Mouse (Mus musculus) midbrain, embryonic 13.5 days (tissue): ENCODE results near the gene Polr1b. TPM values are rescaled to one million over a fixed set of nuclear protein-coding genes. Genes with fewer than 3 reads are reported as not detected.

ENCODE experiments used
- ATAC-seq: fragments of 200-750 bp; cut with Nextera tagmentation; 2 replicates; pipeline ENCODE4 v1.8.0; 2017; ENCODE audit warnings: mild to moderate bottlenecking, moderate TSS enrichment, moderate library complexity
- H3K27ac ChIP-seq: fragments of 300-500 bp; sonication (generic); 2 replicates; pipeline ENCODE4 v1.5.1; 2015; ENCODE audit warnings: inconsistent platforms, mild to moderate bottlenecking, moderate library complexity
- H3K27me3 ChIP-seq: fragments of 300-500 bp; sonication (generic); 2 replicates; pipeline ENCODE4 v1.6.1; 2015; ENCODE audit warnings: mild to moderate bottlenecking, inconsistent platforms
- H3K36me3 ChIP-seq: fragments of 300-500 bp; sonication (generic); 2 replicates; pipeline ENCODE4 v1.6.1; 2015; ENCODE audit warnings: mild to moderate bottlenecking, inconsistent platforms
- H3K4me1 ChIP-seq: fragments of 300-500 bp; sonication (generic); replicated peaks from 2 replicates; pipeline ENCODE4 v1.6.1; 2015; ENCODE audit warnings: inconsistent platforms
- H3K4me2 ChIP-seq: fragments of 300-500 bp; sonication (generic); replicated peaks from 2 replicates; pipeline ENCODE4 v1.6.1; 2015; ENCODE audit warnings: moderate library complexity, mild to moderate bottlenecking, inconsistent platforms
- H3K4me3 ChIP-seq: fragments of 300-500 bp; sonication (generic); replicated peaks from 2 replicates; pipeline ENCODE4 v1.5.1; 2015; ENCODE audit warnings: mild to moderate bottlenecking, inconsistent platforms
- H3K9ac ChIP-seq: fragments of 300-500 bp; sonication (generic); replicated peaks from 2 replicates; pipeline ENCODE4 v1.6.1; 2015; ENCODE audit warnings: mild to moderate bottlenecking, inconsistent platforms
- H3K9me3 ChIP-seq: fragments of 300-500 bp; sonication (generic); 2 replicates; pipeline ENCODE4 v1.6.1; 2016; ENCODE audit warnings: mild to moderate bottlenecking, inconsistent platforms
- WGBS: fragments of 180-500 bp; shearing (Covaris S2); methylation state at CpG from one replicate; pipeline ENCODE4 v1.1.7; 2015; 5-methylcytosine and 5-hydroxymethylcytosine counted together
- polyA plus RNA-seq: library from polyadenylated mRNA; unstranded; fragments of >200 nt; fragmentation: Nextera tagmentation; extraction: Ambion mirVana; gene quantifications from 2 replicates; pipeline ENCODE4 v1.2.1, GENCODE M21; 2015

Polr1b gene
- polyA plus RNA-seq: 18.3 and 20.2 TPM in 2 replicates

DNA sequence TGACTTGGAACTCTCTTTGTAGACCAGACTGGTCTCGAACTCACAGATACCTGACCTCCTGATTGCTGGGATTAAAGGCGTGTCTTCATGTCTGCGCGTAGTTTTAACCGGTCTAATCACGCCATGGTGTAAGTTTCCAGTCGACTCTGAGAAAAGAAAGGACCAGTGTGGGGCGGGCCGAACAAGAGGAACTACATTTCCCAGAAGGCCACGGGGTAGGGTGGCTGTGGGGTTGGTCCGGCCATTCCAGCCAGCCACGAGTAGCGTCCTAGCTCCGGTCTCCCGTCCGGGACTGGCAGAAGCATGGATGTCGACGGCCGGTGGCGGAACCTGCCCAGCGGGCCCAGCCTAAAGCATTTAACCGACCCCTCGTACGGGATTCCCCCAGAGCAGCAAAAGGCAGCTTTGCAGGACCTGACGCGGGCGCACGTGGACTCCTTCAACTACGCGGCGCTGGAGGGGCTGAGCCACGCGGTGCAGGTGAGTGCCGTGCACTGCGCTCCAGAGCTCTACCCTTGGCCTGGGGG lies at the start of gene Polr1b:
Polr1b (plus strand) TSS at position 212 of the 527 bp plus-strand sequence.
- Histone ChIP-seq H3K36me3 (peaks cover 32% of the 10 kb centered on the region), H3K9ac (peak within 1 kb of the TSS; percentile 68), H3K27ac (no peak within 1 kb of the TSS), H3K9me3 (no peaks in the 10 kb centered on the region), H3K4me1 (peaks cover 11% of the 10 kb centered on the region), H3K4me3 (peak within 1 kb of the TSS; percentile 64), H3K4me2 (peak within 1 kb of the TSS; percentile 85), H3K27me3 (no peaks in the 10 kb centered on the region)
- ATAC-seq: peak; percentile 99
- under 1% methylated on average over 35 of the region's 35 CpGs for WGBS

DNA sequence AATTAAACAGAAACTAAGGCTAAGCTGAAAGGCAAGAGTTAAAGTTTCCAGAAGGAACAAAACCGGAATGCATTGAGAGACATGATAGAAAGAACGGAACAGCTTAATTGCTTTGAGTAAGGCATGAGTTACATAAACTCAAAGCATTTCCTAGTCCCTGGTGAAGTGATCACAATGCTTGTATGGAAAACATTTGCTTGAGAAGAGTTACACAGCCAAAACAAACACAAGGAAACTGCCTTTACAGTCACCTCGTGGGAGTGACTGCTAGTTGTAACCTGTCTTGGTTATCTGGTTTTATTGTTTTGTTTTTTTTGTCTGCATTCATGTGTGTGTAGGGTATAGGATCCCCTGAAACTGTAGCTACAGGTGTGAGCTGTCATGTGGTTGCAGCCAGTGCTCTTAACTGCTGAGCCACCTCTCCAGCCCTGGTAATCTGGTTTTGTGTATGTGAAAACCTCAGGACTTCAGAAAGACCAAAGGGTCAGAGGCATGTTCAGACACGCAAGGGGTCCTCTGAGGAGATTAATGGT lies 48.3 kb upstream of the Polr1b start:
- Histone ChIP-seq H3K27ac (no peak overlapping the region), H3K27me3 (no peaks in the 10 kb centered on the region), H3K4me1 (no peaks in the 10 kb centered on the region), H3K9me3 (no peaks in the 10 kb centered on the region), H3K9ac (no peak overlapping the region), H3K36me3 (no peaks in the 10 kb centered on the region), H3K4me3 (no peak overlapping the region), H3K4me2 (no peak overlapping the region)
- 81% methylated on average over 4 of the region's 4 CpGs for WGBS
- ATAC-seq: no peak

DNA sequence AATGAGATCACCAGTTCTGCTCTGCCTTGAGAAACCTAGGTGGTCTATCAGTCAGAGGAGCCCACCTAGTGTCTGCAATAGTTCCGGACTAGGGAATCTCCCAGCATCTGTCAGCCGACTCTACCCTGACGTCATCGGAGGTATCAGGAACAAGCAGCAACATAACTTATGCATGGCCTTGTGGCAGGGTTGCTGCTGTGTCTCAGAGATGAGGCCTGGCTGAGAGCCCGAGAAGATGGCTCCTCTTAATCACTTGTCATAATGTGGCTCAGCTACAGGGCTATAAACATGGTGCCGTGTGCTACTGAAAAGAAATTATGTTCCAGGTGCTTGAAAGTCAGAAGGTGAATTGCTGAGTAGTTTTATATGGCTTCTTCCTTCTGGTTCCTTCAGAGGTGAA lies 45.1 kb upstream of the Polr1b start:
- Histone ChIP-seq H3K27ac (no peak overlapping the region), H3K9ac (no peak overlapping the region), H3K36me3 (no peaks in the 10 kb centered on the region), H3K27me3 (no peaks in the 10 kb centered on the region), H3K4me2 (no peak overlapping the region), H3K4me1 (no peaks in the 10 kb centered on the region), H3K9me3 (0 out of 2 replicates have a peak, but pooled peaks cover 3% of the 10 kb centered on the region), H3K4me3 (no peak overlapping the region)
- 90% methylated on average over 6 of the region's 6 CpGs for WGBS
- no peak for ATAC-seq

DNA sequence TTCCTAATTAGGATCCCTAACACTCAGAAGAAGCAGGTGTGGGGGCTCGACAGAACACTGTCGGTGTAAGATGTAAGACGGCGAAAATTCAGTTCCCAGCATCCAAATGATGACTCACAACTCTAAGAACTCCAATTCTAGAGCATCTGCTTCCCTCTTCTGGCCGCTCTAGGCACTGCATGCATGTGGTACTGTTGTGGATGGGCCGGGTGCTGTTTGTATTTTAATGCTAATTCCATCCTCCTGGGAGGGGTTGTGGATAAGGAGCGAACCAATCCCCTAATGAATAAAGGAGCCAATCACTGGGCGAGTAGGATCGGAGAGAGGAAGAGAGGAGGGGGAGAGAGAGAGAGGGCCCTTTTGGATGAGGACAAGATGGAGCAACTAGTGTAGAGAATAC lies 44.2 kb upstream of the Polr1b start:
- no peak for ATAC-seq

DNA sequence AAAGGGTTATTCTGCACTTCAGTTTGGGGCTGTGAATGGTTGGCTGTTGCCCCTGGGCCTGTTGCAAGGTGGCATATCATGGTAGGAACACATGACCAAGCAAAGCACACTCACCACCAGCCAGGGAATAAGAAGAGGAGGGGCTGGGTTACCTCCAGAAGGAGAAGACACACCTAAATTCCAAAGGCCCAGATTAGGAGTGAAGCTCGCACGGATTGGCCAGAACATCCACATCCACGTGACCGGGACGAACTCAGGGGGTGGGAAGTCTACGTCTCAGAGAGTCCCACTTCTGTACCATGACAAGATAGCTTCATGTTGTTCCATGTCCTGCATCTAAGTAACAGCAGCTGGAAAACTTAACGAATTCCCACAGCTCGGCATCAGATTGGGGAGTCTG lies 43.5 kb upstream of the Polr1b start:
- Histone ChIP-seq H3K9me3 (0 out of 2 replicates have a peak, but pooled peaks cover 3% of the 10 kb centered on the region), H3K36me3 (no peaks in the 10 kb centered on the region), H3K4me2 (no peak overlapping the region), H3K27ac (no peak overlapping the region), H3K4me3 (no peak overlapping the region), H3K27me3 (no peaks in the 10 kb centered on the region), H3K4me1 (no peaks in the 10 kb centered on the region), H3K9ac (no peak overlapping the region)
- no peak for ATAC-seq
- WGBS: 98% methylated on average over 8 of the region's 8 CpGs

More for the DNA sequence above, 44.2 kb upstream of the Polr1b start:
- no peak overlapping the region for H3K9ac ChIP-seq
- 0 out of 2 replicates have a peak, but pooled peaks cover 3% of the 10 kb centered on the region for H3K9me3 ChIP-seq
- H3K27me3 ChIP-seq: no peaks in the 10 kb centered on the region
- H3K27ac ChIP-seq: no peak overlapping the region
- no peak overlapping the region for H3K4me3 ChIP-seq
- H3K4me2 ChIP-seq: no peak overlapping the region
- no peaks in the 10 kb centered on the region for H3K4me1 ChIP-seq
- 44% methylated on average over 9 of the region's 9 CpGs for WGBS
- H3K36me3 ChIP-seq: no peaks in the 10 kb centered on the region

DNA sequence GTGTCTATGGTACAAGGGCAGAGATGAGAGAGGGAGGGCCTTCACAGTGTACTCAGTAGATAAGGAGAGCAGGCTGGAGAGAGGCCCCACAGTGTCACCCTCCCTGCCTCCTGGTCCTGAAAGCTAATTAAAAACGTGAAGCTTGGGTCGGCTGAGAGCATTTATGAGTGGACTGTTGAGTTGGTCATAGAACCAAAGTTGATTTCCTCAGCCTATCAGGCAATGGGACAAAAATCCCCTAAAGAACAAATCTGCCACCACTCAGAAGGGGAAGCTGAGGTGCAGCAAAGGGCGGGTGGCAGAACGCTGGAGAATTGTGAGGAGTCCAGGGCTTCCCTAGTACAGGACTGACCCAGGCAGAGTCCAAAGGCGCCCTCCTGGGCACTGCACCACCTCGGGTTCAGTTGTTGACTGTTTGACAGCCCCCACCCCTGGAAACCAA lies 42.9 kb upstream of the Polr1b start:
- no peaks in the 10 kb centered on the region for H3K36me3 ChIP-seq
- H3K4me3 ChIP-seq: no peak overlapping the region
- H3K4me2 ChIP-seq: no peak overlapping the region
- no peaks in the 10 kb centered on the region for H3K27me3 ChIP-seq
- WGBS: 82% methylated on average over 6 of the region's 6 CpGs
- H3K4me1 ChIP-seq: no peaks in the 10 kb centered on the region
- H3K9me3 ChIP-seq: 0 out of 2 replicates have a peak, but pooled peaks cover 3% of the 10 kb centered on the region
- ATAC-seq: no peak
- H3K9ac ChIP-seq: no peak overlapping the region
- H3K27ac ChIP-seq: no peak overlapping the region

DNA sequence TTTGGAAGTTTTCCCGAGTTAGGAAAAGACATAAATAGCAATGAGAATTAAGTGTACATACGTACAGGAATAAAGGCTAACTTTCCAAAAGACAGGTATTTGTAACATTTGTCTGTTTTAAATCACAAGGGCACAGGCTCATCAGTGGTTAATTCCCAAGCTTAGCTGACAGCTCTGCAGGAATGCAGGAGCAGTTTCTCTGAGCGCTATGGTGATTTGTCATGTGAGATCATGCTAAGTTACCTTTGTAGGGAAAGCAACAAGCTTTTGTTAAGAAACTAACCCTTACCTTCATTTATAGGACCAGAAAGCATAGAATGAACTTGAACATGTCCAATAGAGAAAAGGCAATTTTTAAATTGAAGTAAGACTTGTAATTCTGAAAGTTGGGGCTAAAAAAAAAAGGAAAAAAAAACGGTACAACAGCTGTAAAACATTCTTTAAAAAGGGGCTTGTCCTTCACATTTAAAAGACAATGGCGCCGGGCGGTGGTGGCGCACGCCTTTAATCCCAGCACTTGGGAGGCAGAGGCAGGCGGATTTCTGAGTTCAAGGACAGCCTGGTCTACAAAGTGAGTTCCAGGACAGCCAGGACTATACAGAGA lies 39.2 kb upstream of the Polr1b start:
- H3K4me1 ChIP-seq: peaks cover 5% of the 10 kb centered on the region; the same call in 1 of the 2 replicates
- H3K9me3 ChIP-seq: 0 out of 2 replicates have a peak, but pooled peaks cover 3% of the 10 kb centered on the region
- H3K36me3 ChIP-seq: no peaks in the 10 kb centered on the region
- 81% methylated on average over 10 of the region's 10 CpGs for WGBS
- ATAC-seq: no peak
- H3K4me3 ChIP-seq: no peak overlapping the region
- H3K9ac ChIP-seq: no peak overlapping the region
- no peak overlapping the region for H3K27ac ChIP-seq
- H3K4me2 ChIP-seq: no peak overlapping the region
- H3K27me3 ChIP-seq: no peaks in the 10 kb centered on the region

DNA sequence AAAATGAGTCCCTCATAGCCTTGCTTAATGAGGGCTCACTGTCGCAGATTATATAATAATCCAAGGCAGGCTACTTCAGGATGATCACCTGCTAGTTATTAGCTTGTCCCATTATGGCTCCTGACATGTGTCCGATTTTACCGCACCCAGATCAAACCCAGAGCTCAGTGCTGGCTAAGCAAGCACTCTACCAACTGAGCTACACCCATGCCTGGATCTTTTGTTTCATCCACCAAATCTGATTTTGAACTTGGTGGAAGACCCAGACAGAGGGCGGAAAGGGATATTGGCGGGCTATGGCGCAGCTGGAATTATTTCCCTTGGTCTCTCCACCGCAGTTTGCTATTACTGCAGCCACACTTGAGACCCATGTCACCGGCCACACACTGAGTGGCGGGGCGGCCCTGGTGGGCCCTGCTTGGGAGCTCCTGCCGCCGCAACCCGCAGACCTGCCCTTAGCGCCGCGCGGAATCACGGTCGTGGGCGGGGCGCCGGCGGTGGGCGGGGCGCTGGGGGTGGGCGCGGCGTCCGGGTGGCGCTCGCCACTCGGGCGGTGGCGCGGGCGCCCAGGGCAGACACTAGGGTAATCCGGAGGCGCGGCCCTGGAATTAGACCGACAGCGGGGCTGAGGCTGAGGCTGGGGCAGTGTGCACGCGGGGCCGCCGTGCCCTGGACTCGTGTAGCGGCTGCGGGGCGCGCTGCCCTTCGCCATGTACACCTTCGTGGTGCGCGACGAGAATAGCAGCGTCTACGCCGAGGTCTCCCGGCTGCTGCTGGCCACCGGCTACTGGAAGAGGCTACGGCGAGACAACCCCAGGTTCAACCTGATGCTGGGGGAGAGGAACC lies 35.1 kb upstream of the Polr1b start, which contains the start of gene Ttl:
Ttl (plus strand) TSS at position 506 of the 846 bp plus-strand sequence.
- Histone ChIP-seq H3K4me1 (peaks cover 31% of the 10 kb centered on the region), H3K9ac (peak within 1 kb of the TSS; percentile 90), H3K36me3 (peaks cover 21% of the 10 kb centered on the region), H3K27ac (peak within 1 kb of the TSS; percentile 79), H3K9me3 (no peaks in the 10 kb centered on the region), H3K4me3 (peak within 1 kb of the TSS; percentile 84), H3K27me3 (no peaks in the 10 kb centered on the region), H3K4me2 (peak within 1 kb of the TSS; percentile 60)
- WGBS: 1% methylated on average over 62 of the region's 62 CpGs
- ATAC-seq: peak; percentile 97

DNA sequence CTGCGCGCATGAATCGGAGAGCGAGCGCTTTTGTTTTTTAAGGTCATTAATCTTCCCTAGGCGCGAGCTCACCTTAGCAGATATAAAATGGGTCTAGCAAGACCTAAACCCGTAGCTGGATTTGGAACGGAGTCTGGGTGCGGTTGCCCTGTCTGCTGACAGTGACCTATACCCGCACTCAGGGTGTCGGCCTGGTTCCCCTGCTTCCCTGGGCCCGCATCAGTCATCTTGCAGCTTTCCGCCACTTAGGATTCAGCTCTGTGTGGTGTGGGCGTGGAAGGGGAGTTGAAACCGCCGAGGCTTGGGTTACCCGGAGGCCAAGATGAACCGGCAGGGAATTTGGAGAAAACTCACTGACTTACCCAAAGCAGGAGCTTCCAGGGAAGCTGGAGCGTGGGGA lies 34.5 kb upstream of the Polr1b start:
- Histone ChIP-seq H3K36me3 (peaks cover 23% of the 10 kb centered on the region), H3K27me3 (no peaks in the 10 kb centered on the region), H3K4me2 (peak overlapping the region; percentile 60), H3K27ac (peak overlapping the region; percentile 79), H3K9ac (peak overlapping the region; percentile 90), H3K4me1 (peaks cover 31% of the 10 kb centered on the region), H3K9me3 (no peaks in the 10 kb centered on the region), H3K4me3 (peak overlapping the region; percentile 84)
- ATAC-seq: peak; percentile 71
- WGBS: under 1% methylated on average over 20 of the region's 20 CpGs

DNA sequence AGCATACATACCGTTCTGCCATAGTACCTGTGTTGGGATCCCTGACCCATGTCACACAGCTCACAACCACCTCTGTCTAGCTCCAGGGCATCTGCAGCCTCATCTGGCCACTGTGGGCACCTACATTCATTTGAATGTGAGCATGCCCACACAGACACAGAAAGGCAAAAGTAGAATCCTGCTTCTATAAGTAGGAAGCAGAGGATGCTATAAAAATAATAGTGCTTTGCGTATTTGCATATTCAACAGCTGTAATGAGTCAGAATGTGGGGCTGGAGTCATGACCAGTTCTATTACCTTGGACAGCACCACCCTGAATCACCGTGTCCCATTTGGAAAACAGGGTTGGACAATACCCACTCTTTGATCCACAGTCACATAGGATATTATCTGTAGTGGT lies 30.5 kb upstream of the Polr1b start:
- 91% methylated on average over 3 of the region's 3 CpGs for WGBS
- Histone ChIP-seq H3K27ac (no peak overlapping the region), H3K4me3 (no peak overlapping the region), H3K9me3 (no peaks in the 10 kb centered on the region), H3K4me1 (peaks cover 28% of the 10 kb centered on the region), H3K36me3 (peaks cover 23% of the 10 kb centered on the region), H3K4me2 (no peak overlapping the region), H3K9ac (no peak overlapping the region), H3K27me3 (no peaks in the 10 kb centered on the region)
- no peak for ATAC-seq

DNA sequence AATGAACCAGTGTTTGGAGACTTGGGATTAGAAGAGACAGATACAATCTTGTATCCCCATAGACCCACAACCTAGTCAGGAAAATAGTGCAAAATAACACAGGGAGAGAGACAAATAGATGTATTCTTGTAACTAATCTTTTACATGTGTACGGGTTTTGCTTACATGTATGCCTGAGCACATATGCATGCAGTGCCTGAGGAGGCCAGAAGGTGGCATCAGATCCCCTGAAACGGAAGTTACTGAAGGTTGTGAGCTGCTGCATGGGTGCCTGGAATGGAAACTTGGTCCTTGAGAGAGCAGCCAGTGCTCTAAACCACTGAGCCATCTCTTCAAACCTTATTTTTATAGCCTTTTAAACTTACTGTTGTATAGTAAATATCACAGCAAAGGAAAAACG lies 22.5 kb upstream of the Polr1b start:
- WGBS: 87% methylated on average over 3 of the region's 3 CpGs
- no peak overlapping the region for H3K4me3 ChIP-seq
- no peaks in the 10 kb centered on the region for H3K27me3 ChIP-seq
- no peak for ATAC-seq
- H3K27ac ChIP-seq: no peak overlapping the region
- no peaks in the 10 kb centered on the region for H3K4me1 ChIP-seq
- peaks cover 65% of the 10 kb centered on the region for H3K36me3 ChIP-seq
- H3K9me3 ChIP-seq: no peaks in the 10 kb centered on the region
- H3K4me2 ChIP-seq: no peak overlapping the region
- no peak overlapping the region for H3K9ac ChIP-seq

DNA sequence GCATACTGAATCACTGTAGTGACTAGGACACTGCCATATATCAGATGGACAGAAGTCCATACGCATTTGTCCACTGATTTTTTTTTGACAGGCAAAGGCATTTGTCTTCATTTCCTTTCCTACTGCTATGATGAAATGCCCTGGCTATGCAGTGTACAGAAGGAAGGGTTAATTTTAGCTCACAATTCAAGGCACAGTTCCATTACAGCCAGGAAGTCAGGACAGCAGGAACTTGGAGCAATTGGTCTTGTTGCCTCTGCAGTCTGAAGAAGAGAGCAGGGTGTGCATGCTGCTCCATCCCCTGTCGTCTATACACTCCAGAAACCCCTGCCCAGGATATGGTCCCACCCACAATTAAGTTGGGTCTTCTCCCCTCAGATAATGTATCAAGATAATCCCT lies 21.6 kb upstream of the Polr1b start:
- peaks cover 65% of the 10 kb centered on the region for H3K36me3 ChIP-seq
- no peak for ATAC-seq

More for the DNA sequence above, 21.6 kb upstream of the Polr1b start:
- no peaks in the 10 kb centered on the region for H3K27me3 ChIP-seq
- no peaks in the 10 kb centered on the region for H3K9me3 ChIP-seq
- no peak overlapping the region for H3K4me3 ChIP-seq
- H3K4me2 ChIP-seq: no peak overlapping the region
- H3K4me1 ChIP-seq: no peaks in the 10 kb centered on the region
- 90% methylated on average over 2 of the region's 2 CpGs for WGBS
- H3K9ac ChIP-seq: no peak overlapping the region
- no peak overlapping the region for H3K27ac ChIP-seq
